Mouse (Mus musculus): ENCODE results near the gene Gucy2c.
"Not testable (repeated sequence)": the region's sequence is repeated elsewhere in the genome, so short reads cannot be mapped to it uniquely, and the experiment has no call there.

Gucy2c gene

GRCm38 (mm10) chr6:136803093-136803738, 21.7 kb upstream of the Gucy2c start:
- no peak for DNase-seq

- no peak for DNase-seq
Observed at GRCm38 (mm10) chr6:136801274-136801673, 19.7 kb upstream of the Gucy2c start.

DNA sequence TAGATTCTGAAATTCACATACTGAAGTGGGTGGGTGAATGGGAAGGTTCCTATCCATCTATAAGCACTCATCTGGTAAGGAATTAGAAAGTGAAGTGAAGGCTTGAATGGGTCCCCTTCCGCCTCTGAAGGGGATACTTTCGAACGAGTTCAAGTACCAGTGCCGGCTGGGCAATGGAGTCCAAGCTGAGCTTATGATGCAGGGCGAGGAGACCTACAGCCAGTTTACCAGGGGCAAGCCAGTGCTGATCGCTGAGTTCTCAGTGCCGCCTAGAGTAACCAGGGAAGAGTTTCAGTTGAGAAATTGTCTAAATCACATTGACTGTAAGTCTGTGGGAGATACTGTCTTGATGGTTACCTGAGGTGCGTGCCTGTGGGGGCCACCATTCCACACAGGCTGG, 19.1 kb upstream of the Gucy2c start:
- no peak for DNase-seq

DNA sequence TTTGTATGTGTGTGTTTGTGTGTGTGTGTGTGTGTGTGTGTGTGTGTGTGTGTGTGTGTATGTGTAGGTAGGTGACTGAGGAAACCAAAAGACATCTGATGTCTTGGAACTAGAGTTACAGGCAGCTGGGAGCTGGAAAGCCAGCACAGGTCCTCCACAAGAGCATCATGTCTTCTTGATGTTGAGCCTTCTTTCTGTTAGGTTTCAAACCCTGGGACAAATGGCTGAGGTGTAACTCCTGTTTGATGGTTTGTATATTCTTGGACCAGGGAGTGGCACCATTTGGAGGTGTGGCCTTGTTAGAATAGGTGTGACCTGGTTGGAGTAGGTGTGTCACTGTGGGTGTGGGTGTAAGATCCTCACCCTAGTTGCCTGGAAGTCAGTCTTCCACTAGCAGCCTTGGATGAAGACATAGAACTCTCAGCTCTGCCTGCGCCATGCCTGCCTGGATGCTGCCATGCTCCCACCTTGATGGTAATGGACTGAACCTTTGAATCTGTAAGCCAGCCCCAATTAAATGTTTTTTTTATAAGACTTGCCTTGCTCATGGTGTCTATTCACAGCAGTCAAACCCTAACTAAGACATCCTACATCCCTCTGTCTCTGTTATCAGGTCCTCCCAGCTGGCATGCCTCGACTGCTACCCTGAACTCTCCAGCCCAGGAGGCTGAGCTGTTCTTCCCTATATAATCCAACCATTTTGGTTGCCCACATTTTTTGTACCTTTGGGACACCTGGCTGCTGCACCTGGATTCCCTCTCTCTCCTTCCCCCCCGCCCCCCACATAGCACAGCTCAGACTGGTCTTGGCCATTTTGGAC, 16.5 kb upstream of the Gucy2c start:
- DNase-seq, result not testable (repeated sequence)

- DNase-seq, result no peak
Observed at GRCm38 (mm10) chr6:136795850-136796249, 14.3 kb upstream of the Gucy2c start.

- no peak for DNase-seq
Observed at GRCm38 (mm10) chr6:136795110-136795509, 13.5 kb upstream of the Gucy2c start.

DNA sequence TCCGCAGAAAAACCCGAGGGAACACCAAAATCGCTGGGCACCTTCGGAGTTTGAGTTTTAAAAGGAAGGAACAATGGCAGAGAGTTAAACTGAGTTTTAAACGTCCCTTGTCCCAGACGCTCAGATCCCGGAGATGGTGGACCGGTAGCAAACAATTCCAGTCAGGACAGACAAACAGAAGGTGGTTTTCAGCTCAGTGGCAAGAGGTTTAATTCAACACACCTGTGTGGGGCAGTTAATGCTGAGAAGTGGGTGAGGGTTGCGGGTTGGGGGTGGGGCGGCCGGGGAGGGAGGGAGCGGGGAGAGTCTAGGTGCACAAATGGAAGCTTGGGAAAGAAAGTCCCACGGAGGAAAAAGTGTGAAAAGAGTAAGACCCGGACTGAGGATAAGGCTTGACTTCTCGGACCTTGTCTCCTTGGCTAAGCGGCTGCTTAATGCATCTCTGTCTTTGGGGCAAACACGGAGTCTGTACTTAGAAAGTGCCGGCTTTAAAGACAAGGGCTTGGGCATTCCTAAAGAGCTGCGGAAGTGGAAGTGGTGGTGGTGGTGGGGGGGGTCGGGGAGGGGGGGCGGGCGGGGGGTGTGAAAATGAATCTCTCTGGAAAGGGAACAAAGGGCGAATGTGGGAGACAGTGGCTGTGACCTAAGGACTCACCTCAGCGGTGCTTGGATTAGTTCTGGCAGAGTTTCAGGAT, 12.4 kb upstream of the Gucy2c start:
- no peak for DNase-seq

DNA sequence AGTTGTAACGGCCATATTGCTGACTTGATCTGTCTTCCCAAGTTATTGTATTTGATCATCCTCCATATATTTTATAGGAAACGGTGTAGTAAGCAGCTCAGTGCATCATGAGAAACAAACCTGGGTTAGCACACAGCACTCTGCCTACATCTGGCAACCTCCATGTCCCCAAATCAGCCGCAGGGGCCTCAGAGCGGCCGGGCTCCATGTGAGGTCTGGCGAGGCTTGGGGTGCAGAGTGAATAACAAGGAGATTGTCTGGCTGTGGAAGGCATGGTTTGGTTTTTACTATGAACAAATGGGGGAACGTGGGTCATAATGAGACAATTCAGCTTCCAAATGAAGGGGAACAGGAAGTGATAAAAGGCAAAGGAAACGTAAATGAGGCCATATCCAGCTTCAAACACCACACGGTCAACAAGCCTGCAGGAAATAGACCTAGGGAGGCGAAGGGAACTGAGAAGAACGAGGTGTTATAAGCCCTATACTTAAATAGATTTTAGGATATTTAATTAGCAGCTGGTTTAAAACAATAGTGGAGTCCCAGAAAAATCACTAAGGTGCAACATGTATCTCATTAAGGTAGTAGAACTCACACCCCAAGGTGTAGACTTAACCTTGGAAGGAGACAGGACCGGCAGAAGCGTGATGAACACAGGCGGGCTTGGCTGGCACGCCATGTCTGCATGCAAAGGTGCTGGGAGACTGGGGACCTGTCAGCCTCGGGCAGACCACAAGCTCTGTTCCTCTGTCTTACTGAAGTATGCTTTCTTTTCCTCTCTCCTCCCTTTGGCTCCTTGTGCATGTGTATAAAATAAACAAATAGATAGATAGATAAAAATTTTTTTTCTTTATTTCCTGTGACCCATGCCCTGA, 11.6 kb upstream of the Gucy2c start:
- no peak for DNase-seq

DNA sequence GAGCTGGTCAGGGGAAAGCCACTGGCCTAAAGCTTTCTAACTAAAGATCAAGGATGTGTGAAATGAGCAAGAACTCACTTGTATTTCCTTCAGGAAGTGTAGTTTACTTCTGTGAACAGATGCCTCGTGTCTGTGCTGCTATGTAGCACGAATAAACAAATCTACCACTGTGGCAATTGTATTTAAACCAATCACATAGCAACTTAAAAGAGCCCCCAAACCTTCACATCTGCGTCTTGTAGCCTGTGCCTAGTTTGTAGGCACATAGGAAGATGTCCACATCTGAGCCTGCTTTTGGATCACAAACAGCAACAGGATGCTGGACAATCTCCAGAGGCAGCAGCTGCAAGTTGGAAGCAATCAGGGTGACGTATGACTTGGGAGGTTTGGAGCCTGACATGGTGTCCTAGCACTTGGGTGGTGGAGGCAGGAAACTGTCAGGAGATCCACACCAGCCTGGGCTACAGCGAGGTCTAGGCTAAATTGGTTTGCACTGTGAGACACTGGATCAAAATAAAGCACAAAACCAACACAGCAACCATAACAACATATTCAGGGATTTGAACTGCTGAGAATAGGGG, 7.9 kb upstream of the Gucy2c start:
- no peak for DNase-seq

DNA sequence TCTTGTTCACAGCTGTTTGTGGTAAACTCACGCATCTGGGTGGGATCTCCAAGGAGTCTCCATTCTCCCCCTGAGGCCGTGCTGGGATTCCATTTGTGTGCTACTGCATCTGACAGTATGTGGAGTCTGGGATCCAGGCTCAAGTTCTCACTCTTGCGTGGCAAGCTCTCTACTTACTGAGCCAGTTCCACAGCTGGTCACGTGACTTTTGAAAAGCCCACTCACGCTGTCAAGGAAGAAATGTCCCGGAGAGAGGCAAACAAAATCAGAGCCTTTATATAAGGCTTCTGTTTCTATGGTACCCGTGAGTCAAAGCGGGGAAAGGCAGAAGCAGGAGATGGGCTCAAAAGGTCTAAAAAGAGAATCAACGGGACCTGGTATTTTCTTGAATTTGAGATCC, 1.2 kb upstream of the Gucy2c start:
- DNase-seq, result peak; percentile 23

- no peak for DNase-seq
Observed at GRCm38 (mm10) chr6:136782146-136782545, 581 bp upstream of the Gucy2c start.

GRCm38 (mm10) chr6:136776392-136776791, 5.2 kb downstream of the Gucy2c start:
- no peak for DNase-seq

- DNase-seq, result no peak
Observed at GRCm38 (mm10) chr6:136769859-136770258, 11.7 kb downstream of the Gucy2c start.

GRCm38 (mm10) chr6:136769143-136769542, 12.4 kb downstream of the Gucy2c start:
- DNase-seq, result no peak

GRCm38 (mm10) chr6:136763912-136764311, 17.7 kb downstream of the Gucy2c start:
- DNase-seq, result no peak

DNA sequence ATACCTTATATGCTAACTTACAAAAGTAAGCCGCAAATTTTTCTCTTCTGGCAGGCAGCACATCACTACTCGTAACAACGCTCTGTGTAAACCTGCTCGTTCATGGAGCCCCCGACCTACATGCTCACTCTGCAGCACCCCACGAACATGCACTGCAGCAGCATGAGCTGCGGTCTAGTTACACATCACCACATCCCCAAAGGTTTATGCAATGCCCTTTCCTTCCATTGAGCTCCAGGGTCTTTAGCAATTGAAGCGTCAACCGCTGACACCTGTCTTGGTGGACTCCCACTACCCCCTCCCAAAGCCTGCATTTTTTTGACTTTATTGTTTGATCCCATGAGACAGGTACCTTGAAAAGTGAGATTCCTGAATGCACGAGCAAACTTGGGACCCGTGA, 31.0 kb downstream of the Gucy2c start:
- DNase-seq, result no peak

DNA sequence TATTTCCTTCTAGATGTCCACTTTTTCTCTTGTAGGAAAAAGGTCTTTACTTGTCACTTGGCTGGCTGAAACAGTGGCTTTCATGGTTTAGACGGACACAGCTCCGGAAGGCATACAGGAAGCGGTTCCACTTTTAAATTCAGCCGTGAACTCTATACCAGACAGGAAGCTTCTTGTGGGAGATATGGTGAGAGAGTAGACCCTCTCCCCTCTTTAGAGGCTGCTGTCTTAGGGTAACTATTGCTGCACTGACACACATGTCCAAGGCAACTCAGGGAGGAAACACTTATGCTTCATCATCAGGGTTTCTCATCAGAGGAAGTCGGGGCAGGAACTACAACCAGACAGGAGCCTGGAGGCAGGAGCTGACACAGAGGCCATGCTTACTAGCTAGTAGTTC, 36.0 kb downstream of the Gucy2c start:
- DNase-seq, result no peak

DNA sequence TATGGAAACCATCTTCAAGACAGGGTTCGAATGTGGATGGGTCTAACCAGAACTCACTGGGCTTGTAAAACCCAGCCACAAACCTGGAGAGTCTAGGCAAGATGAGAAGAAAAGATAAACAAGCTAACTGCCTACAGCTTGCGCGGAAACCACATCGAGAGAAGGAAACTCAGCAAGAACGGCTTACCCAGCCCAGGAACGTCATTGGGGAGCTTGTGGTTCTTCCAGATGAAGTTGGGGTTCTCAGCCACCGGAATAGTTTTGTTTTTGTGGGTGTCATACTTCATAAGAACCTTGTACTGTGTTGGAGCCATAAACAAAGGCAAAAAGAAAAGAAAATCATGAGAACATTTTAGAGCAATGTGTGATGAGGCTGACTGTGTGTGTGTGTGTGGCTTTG, 37.8 kb downstream of the Gucy2c start:
- DNase-seq, result no peak

DNA sequence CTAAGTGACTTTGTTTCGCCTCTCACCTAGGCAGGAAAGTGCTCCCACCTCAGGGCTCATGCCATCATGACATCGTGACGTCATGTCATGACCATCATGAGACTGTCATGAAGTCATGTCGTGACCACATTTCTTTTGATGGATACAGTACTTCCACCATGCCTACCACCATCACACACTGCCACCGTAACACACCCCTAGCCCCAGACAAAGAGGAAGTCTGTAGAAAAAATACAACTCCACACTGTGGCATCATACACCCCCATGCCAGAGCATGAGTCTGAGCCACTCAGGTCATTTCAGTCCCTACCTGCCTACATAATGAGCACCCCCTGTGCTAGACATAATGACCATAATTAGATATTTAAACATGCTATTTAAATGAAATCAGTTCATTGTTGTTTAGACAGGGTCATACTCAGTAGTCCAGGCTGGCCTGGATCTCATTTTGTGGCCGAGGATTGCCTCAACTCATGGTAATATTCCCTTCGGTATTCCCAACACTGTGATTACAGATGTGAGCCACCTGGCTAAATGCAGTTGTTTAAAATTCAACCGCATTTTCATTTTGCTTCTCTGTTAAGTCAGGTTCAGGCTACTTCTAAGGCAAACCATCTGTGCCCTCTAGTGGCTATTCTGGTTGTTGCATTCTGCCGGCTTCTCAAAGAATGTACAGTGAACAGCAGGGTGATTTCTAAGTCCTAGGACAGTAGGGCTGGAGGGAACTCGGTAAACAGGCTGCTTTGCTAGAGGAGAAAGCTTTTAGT, 39.0 kb downstream of the Gucy2c start:
- peak; percentile 84 for DNase-seq

- no peak for DNase-seq
Observed at GRCm38 (mm10) chr6:136741281-136741680, 40.3 kb downstream of the Gucy2c start.

- DNase-seq, result no peak
Observed at GRCm38 (mm10) chr6:136735766-136736165, 45.8 kb downstream of the Gucy2c start.

DNA sequence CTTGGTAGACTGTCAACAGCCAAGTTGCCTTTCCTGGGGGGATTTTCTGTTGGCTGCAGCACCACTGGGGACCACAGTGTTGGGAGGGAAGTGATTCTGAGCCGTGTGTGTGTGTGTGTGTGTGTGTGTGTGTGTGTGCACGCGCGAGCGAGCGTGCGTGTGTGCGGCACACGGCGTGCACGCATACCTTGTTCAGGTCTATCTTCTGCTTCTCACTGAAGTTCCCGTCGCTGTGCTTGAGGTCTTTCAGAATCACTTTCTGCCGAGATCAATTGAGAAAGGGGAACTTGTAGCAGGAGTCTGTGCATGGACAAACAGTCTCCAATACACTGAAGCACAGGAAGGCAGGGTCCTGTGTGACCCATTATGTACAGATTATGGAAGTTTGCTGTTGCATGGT, 53.4 kb downstream of the Gucy2c start:
- DNase-seq, result no peak
